Mouse (Mus musculus): ENCODE measurements around the gene Mrps24.

GRCm38 (mm10) chr11:5737137-5737536 is 21.7 kb upstream of the Mrps24 start:
- TF ChIP-seq CTCF (IDR thresholded peaks at IDR 0.05; ENCODE audit: low read depth) (no peak), EP300 (optimal IDR thresholded peaks at IDR 0.05) (no peak)
